Mouse (Mus musculus): ENCODE data around the gene Casc3. TPM values are rescaled to one million over a fixed set of nuclear protein-coding genes. Genes with fewer than 3 reads are reported as not detected.
A peak's percentile ranks its signal among the peaks of the same experiment; 100 is the strongest.

Gene Casc3
- polyA plus RNA-seq, 1 experiment from 2014 or later = 12.4 TPM

- no peak overlapping the region for H3K9ac ChIP-seq (ENCODE audit: low read length)
- 72% methylated on average over 5 of the region's 5 CpGs for WGBS
- peaks cover 4% of the 10 kb centered on the region; the same call in 1 of the 2 replicates for H3K4me1 ChIP-seq (replicated peaks; ENCODE audit: control insufficient read depth, insufficient read depth)
- no peaks in the 10 kb centered on the region for H3K36me3 ChIP-seq (ENCODE audit: control insufficient read depth, insufficient read depth, low read length)
- no peaks in the 10 kb centered on the region for H3K9me3 ChIP-seq (ENCODE audit: control insufficient read depth, low read length)
- no peak overlapping the region for H3K4me2 ChIP-seq (replicated peaks; ENCODE audit: low read depth)
- H3K4me3 ChIP-seq (ENCODE audit: low read depth, low read length) = no peak overlapping the region
- no peak for DNase-seq (ENCODE audit: low spot score)
- no peak overlapping the region for H3K27ac ChIP-seq (replicated peaks)
- TF ChIP-seq EP300 (optimal IDR thresholded peaks at IDR 0.05) (no peak), CTCF (IDR thresholded peaks at IDR 0.05; ENCODE audit: low read depth) (no peak)
- no peak for ATAC-seq (ENCODE audit: low FRiP score, low TSS enrichment)
- no peaks in the 10 kb centered on the region for H3K27me3 ChIP-seq (ENCODE audit: control insufficient read depth, insufficient read depth, low read length)
These were observed 14.0 kb upstream of the Casc3 start for GRCm38 (mm10) chr11:98790631-98791205.

DNA sequence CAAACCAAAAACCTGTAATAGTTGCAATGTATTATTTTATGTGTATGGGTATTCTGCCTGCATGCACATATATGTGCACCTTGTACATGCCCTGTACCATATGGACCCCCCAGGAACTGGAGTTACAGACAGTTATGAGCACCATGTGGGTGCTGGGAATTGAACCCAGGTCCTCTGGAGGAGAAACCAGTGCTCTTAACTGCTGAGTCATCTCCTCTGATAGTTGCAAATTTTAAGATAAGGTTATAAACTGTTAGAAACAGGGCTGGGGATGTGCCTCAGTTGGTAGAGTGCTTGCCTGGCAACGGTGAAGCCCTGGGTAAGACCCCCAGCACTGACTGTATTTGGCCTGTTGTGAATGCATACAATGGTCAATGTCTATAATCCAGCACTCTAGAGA is 13.3 kb upstream of the Casc3 start:
- Histone ChIP-seq H3K36me3 (ENCODE audit: control insufficient read depth, insufficient read depth, low read length) (no peaks in the 10 kb centered on the region), H3K4me1 (replicated peaks; ENCODE audit: control insufficient read depth, insufficient read depth) (peaks cover 4% of the 10 kb centered on the region; the same call in 1 of the 2 replicates), H3K27me3 (ENCODE audit: control insufficient read depth, insufficient read depth, low read length) (no peaks in the 10 kb centered on the region), H3K4me3 (ENCODE audit: low read depth, low read length) (no peak overlapping the region), H3K9ac (ENCODE audit: low read length) (no peak overlapping the region), H3K4me2 (replicated peaks; ENCODE audit: low read depth) (no peak overlapping the region), H3K9me3 (ENCODE audit: control insufficient read depth, low read length) (no peaks in the 10 kb centered on the region), H3K27ac (replicated peaks) (no peak overlapping the region)
- DNase-seq (ENCODE audit: low spot score) = no peak
- no peak for TF ChIP-seq EP300 (optimal IDR thresholded peaks at IDR 0.05)
- TF ChIP-seq CTCF (IDR thresholded peaks at IDR 0.05; ENCODE audit: low read depth) = no peak
- ATAC-seq (ENCODE audit: low FRiP score, low TSS enrichment) = no peak
- 83% methylated on average over 1 of the region's 1 CpGs for WGBS

GRCm38 (mm10) chr11:98792081-98792480 is 12.6 kb upstream of the Casc3 start:
- peaks cover 4% of the 10 kb centered on the region; the same call in 1 of the 2 replicates for H3K4me1 ChIP-seq (replicated peaks; ENCODE audit: control insufficient read depth, insufficient read depth)
- H3K4me3 ChIP-seq (ENCODE audit: low read depth, low read length) = no peak overlapping the region
- DNase-seq (ENCODE audit: low spot score) = no peak
- H3K36me3 ChIP-seq (ENCODE audit: control insufficient read depth, insufficient read depth, low read length) = no peaks in the 10 kb centered on the region
- no peak overlapping the region for H3K9ac ChIP-seq (ENCODE audit: low read length)
- no peak overlapping the region for H3K27ac ChIP-seq (replicated peaks)
- H3K27me3 ChIP-seq (ENCODE audit: control insufficient read depth, insufficient read depth, low read length) = no peaks in the 10 kb centered on the region
- 15% methylated on average over 4 of the region's 4 CpGs for WGBS
- no peaks in the 10 kb centered on the region for H3K9me3 ChIP-seq (ENCODE audit: control insufficient read depth, low read length)
- TF ChIP-seq CTCF (IDR thresholded peaks at IDR 0.05; ENCODE audit: low read depth) (no peak), EP300 (optimal IDR thresholded peaks at IDR 0.05) (no peak)
- H3K4me2 ChIP-seq (replicated peaks; ENCODE audit: low read depth) = no peak overlapping the region
- no peak for ATAC-seq (ENCODE audit: low FRiP score, low TSS enrichment)

GRCm38 (mm10) chr11:98794469-98795014 is 10.2 kb upstream of the Casc3 start:
- under 1% methylated on average over 23 of the region's 30 CpGs for WGBS
- DNase-seq (ENCODE audit: low spot score) = no peak
- TF ChIP-seq EP300 (optimal IDR thresholded peaks at IDR 0.05) (no peak), CTCF (IDR thresholded peaks at IDR 0.05; ENCODE audit: low read depth) (peak; percentile 59)
- H3K9me3 ChIP-seq (ENCODE audit: control insufficient read depth, low read length) = no peaks in the 10 kb centered on the region
- H3K27me3 ChIP-seq (ENCODE audit: control insufficient read depth, insufficient read depth, low read length) = no peaks in the 10 kb centered on the region
- H3K4me1 ChIP-seq (replicated peaks; ENCODE audit: control insufficient read depth, insufficient read depth) = 0 out of 2 replicates have a peak, but pooled peaks cover 3% of the 10 kb centered on the region
- peaks cover 3% of the 10 kb centered on the region; the same call in 1 of the 2 replicates for H3K36me3 ChIP-seq (ENCODE audit: control insufficient read depth, insufficient read depth, low read length)
- H3K4me3 ChIP-seq (ENCODE audit: low read depth, low read length) = peak overlapping the region; percentile 100
- ATAC-seq (ENCODE audit: low FRiP score, low TSS enrichment) = peak; percentile 69
- H3K9ac ChIP-seq (ENCODE audit: low read length) = peak overlapping the region; percentile 98
- peak overlapping the region; percentile 82 for H3K4me2 ChIP-seq (replicated peaks; ENCODE audit: low read depth)
- peak overlapping the region; percentile 100 for H3K27ac ChIP-seq (replicated peaks)

DNA sequence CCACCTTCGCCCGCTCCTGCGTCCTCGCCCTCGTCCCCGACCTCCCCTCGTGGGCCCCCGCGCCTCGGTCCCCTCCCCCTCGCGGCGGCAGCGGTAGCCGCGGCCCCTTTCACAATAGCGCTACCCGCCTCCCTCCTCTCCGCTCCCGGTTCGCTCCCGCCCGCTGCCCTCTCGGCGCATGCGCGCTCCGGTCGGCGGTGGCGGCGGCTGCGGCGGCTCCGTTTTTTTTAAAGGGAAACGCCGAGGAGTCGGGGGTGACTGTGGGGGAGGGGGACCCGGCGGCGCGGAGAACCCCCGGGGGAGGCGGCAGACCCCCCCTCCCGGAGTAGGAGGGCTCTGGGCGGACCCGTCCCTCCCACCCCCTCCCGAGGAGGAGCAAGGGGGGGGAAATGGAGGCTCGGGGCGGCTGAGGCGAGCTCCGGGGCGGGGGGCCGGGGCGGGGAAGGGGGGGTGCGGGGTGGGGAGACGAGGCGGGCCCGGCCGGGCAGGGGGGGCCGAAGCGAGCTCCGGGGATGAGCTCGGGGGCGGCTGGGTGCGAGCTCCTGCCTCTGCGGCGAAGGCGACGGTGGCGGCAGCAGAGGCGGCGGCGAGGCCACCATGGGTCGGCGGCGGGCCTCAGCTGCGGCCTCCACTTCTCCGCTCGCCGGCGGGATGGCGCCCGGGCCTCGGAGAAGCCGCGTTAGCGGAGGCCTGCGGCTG is 9.5 kb upstream of the Casc3 start, which contains the start of gene Msl1:
TSS of gene Msl1 (plus strand) at position 502 of the 699 bp plus-strand sequence.
- 0% methylated on average over 23 of the region's 89 CpGs for WGBS
- Histone ChIP-seq H3K27ac (replicated peaks) (peak within 1 kb of the TSS; percentile 100), H3K4me3 (ENCODE audit: low read depth, low read length) (peak within 1 kb of the TSS; percentile 100), H3K4me2 (replicated peaks; ENCODE audit: low read depth) (peak within 1 kb of the TSS; percentile 82), H3K9ac (ENCODE audit: low read length) (peak within 1 kb of the TSS; percentile 98), H3K36me3 (ENCODE audit: control insufficient read depth, insufficient read depth, low read length) (peaks cover 4% of the 10 kb centered on the region; the same call in 1 of the 2 replicates), H3K27me3 (ENCODE audit: control insufficient read depth, insufficient read depth, low read length) (no peaks in the 10 kb centered on the region), H3K9me3 (ENCODE audit: control insufficient read depth, low read length) (no peaks in the 10 kb centered on the region), H3K4me1 (replicated peaks; ENCODE audit: control insufficient read depth, insufficient read depth) (0 out of 2 replicates have a peak, but pooled peaks cover 3% of the 10 kb centered on the region)
- ATAC-seq (ENCODE audit: low FRiP score, low TSS enrichment) = peak; percentile 68
- peak; percentile 92 for DNase-seq (ENCODE audit: low spot score)
- TF ChIP-seq EP300 (optimal IDR thresholded peaks at IDR 0.05) (no peak), CTCF (IDR thresholded peaks at IDR 0.05; ENCODE audit: low read depth) (peak; percentile 32)
